Mouse (Mus musculus) heart, adult 2 months (tissue): ENCODE data around the gene Kcne3.

ENCODE experiments used
- CTCF ChIP-seq: fragments of 200-600 bp; IDR thresholded peaks from 2 replicates; pipeline ENCODE4 v1.8.1; 2022; ENCODE audit warnings: antibody characterized with exemption, mild to moderate bottlenecking, moderate library complexity
- EP300 ChIP-seq: fragments of 200-500 bp; IDR thresholded peaks from 2 replicates; pipeline ENCODE4 v1.6.1; 2011; ENCODE audit warnings: low read depth, low read length, control low read depth; ENCODE audit not compliant: insufficient read depth

DNA sequence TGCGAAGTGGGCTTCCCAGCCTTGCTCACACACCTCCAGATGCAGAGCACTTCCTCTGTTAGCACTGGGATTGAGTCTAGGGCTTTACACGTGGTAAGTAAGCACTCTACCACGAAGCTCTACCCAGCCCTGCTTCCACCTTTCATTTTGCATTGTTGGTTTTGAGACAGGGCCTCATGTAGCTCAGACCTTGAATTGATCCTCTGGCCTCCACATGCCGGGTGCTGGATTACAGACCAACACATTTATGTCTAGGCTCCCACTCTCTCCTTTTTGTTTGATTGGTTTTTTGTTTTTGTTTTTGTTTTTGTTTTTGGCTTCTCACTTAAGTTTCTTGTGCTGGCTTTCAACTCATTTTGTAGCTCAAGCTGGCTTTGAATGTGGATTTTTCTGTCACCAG, 5.5 kb upstream of the Kcne3 start:
- TF ChIP-seq CTCF (no peak), EP300 (no peak)
